Mouse (Mus musculus): ENCODE data around the gene Smox.

Gene Smox

GRCm38 (mm10) chr2:131551701-131552620, 60.7 kb downstream of the Smox start:
- DNase-seq (ENCODE audit: inconsistent ontology term) = no peak

GRCm38 (mm10) chr2:131552736-131553400, 61.6 kb downstream of the Smox start:
- DNase-seq (ENCODE audit: inconsistent ontology term) = no peak

GRCm38 (mm10) chr2:131557896-131558295, 66.6 kb downstream of the Smox start:
- DNase-seq (ENCODE audit: inconsistent ontology term) = peak; percentile 32

- peak; percentile 30 for DNase-seq (ENCODE audit: inconsistent ontology term)
These were observed 69.1 kb downstream of the Smox start for GRCm38 (mm10) chr2:131560205-131560919.

- DNase-seq (ENCODE audit: inconsistent ontology term) = peak; percentile 47
These were observed 70.1 kb downstream of the Smox start for GRCm38 (mm10) chr2:131561344-131561870.

GRCm38 (mm10) chr2:131561891-131562585, 70.7 kb downstream of the Smox start, which contains the start of gene Adra1d:
Gene Adra1d (minus strand): TSS chr2:131562283.
- DNase-seq (ENCODE audit: inconsistent ontology term) = peak; percentile 85

GRCm38 (mm10) chr2:131562586-131563122, 71.4 kb downstream of the Smox start:
- DNase-seq (ENCODE audit: inconsistent ontology term) = peak; percentile 97

Data from Muller cell, postnatal 12 days (primary cell).